Mouse (Mus musculus): Measurements from ENCODE around the gene Prrx2. TPM values are rescaled to one million over a fixed set of nuclear protein-coding genes. Genes with fewer than 3 reads are reported as not detected.

Prrx2 gene
- total RNA-seq, 4 experiments from 2014 or later, result 2.1 to 3.1 (median 2.9) TPM

Other genes with a start within 250 kb of the Prrx2 start
- 1 to 10 TPM; 6.1 to 8.8 (median 8.0) TPM for gene Cstad, start 239.9 kb upstream of the Prrx2 start, total RNA-seq (2022)
- gene 1700001O22Rik, start 31.3 kb upstream of the Prrx2 start, total RNA-seq (2022), result 1 to 10 TPM; 7.7 to 9.5 (median 9.3) TPM
- 10 to 100 TPM; 30.5 to 38.9 (median 34.4) TPM for gene Ntmt1, start 27.1 kb upstream of the Prrx2 start, total RNA-seq (2022)
- gene Asb6, start 4.6 kb upstream of the Prrx2 start, total RNA-seq (2022), result 10 to 100 TPM; 29.6 to 41.9 (median 38.2) TPM
- 1 to 10 TPM; 4.3 to 7.3 (median 6.9) TPM for gene Ptges, start 94.9 kb downstream of the Prrx2 start, total RNA-seq (2022)
- 10 to 100 TPM; 25.8 to 29.1 (median 28.0) TPM for gene Tor1b, start 118.0 kb downstream of the Prrx2 start, total RNA-seq (2022)
- 10 to 100 TPM; 34.4 to 45.2 (median 37.9) TPM for gene Tor1a, start 133.0 kb downstream of the Prrx2 start, total RNA-seq (2022)
- 10 to 100 TPM; 63.7 to 79.7 (median 70.2) TPM for gene BC005624, start 147.2 kb downstream of the Prrx2 start, total RNA-seq (2022)
- 10 to 100 TPM; 73.0 to 84.0 (median 79.6) TPM for gene Usp20, start 147.3 kb downstream of the Prrx2 start, total RNA-seq (2022)